Mouse (Mus musculus): ENCODE data around the gene Slfn14. TPM values are rescaled to one million over a fixed set of nuclear protein-coding genes. Genes with fewer than 3 reads are reported as not detected.

Gene Slfn14
- polyA plus RNA-seq, 1 experiment = not detected

Other genes with a start within 250 kb of the Slfn14 start
- gene Slfn2, start 221.6 kb downstream of the Slfn14 start, polyA plus RNA-seq (2012; rRNA removed) = 4.3 and 5.2 TPM in 2 replicates
- 0.27 and 0.34 TPM in 2 replicates for gene Slfn1, start 169.9 kb downstream of the Slfn14 start, polyA plus RNA-seq (2012; rRNA removed)
- 0.24 and 0.30 TPM in 2 replicates for gene Slfn4, start 111.5 kb downstream of the Slfn14 start, polyA plus RNA-seq (2012; rRNA removed)
- gene Slfn3, start 95.4 kb downstream of the Slfn14 start, polyA plus RNA-seq (2012; rRNA removed) = 0.41 and 0.58 TPM in 2 replicates
- gene Ap2b1, start 12.3 kb upstream of the Slfn14 start, polyA plus RNA-seq (2012; rRNA removed) = 46.3 and 59.1 TPM in 2 replicates
- 11.1 and 12.0 TPM in 2 replicates for gene Pex12, start 15.9 kb upstream of the Slfn14 start, polyA plus RNA-seq (2012; rRNA removed)
- gene Rasl10b, start 122.4 kb upstream of the Slfn14 start, polyA plus RNA-seq (2012; rRNA removed) = 1.3 and 1.6 TPM in 2 replicates
- gene Gas2l2, start 142.7 kb upstream of the Slfn14 start, polyA plus RNA-seq (2012; rRNA removed) = 0.53 and 0.75 TPM in 2 replicates
- gene 1700020L24Rik, start 151.0 kb upstream of the Slfn14 start, polyA plus RNA-seq (2012; rRNA removed) = 2.8 and 3.7 TPM in 2 replicates
- 24.4 and 30.7 TPM in 2 replicates for gene Mmp28, start 176.3 kb upstream of the Slfn14 start, polyA plus RNA-seq (2012; rRNA removed)
- 9.0 and 13.5 TPM in 2 replicates for gene Taf15, start 186.4 kb upstream of the Slfn14 start, polyA plus RNA-seq (2012; rRNA removed)
- not detected in 2 replicates for gene Heatr9, start 235.4 kb upstream of the Slfn14 start, polyA plus RNA-seq (2012; rRNA removed)
- 19.1 and 24.7 TPM in 2 replicates for gene Ccl5, start 243.8 kb upstream of the Slfn14 start, polyA plus RNA-seq (2012; rRNA removed)